Mouse (Mus musculus) intestine, postnatal 0 days (tissue): ENCODE results near the gene Gm13276. TPM values are rescaled to one million over a fixed set of nuclear protein-coding genes. Genes with fewer than 3 reads are reported as not detected.
"Not testable (repeated sequence)": the region's sequence is repeated elsewhere in the genome, so short reads cannot be mapped to it uniquely, and the experiment has no call there.

Experiments
- ATAC-seq: fragments of 200-750 bp; cut with Nextera tagmentation; 2 replicates; pipeline ENCODE4 v1.8.0; 2017; ENCODE audit warnings: mild to moderate bottlenecking, moderate TSS enrichment, moderate library complexity
- H3K27ac ChIP-seq: fragments of 300-500 bp; sonication (generic); 2 replicates; pipeline ENCODE4 v1.5.1; 2014; ENCODE audit warnings: mild to moderate bottlenecking, low read depth, low read length, moderate library complexity
- H3K27me3 ChIP-seq: fragments of 300-500 bp; sonication (generic); replicated peaks from 2 replicates; pipeline ENCODE4 v1.6.1; 2014; ENCODE audit warnings: low read length, mixed read lengths; ENCODE audit not compliant: control insufficient read depth, insufficient read depth
- H3K36me3 ChIP-seq: fragments of 300-500 bp; sonication (generic); 2 replicates; pipeline ENCODE4 v1.6.1; 2014; ENCODE audit warnings: mild to moderate bottlenecking, moderate library complexity; ENCODE audit not compliant: control insufficient read depth, insufficient read depth
- H3K4me1 ChIP-seq: fragments of 300-500 bp; sonication (generic); replicated peaks from 2 replicates; pipeline ENCODE4 v1.6.1; 2014; ENCODE audit warnings: antibody characterized with exemption, low read length, mixed read lengths; ENCODE audit not compliant: control insufficient read depth, insufficient read depth
- H3K4me2 ChIP-seq: fragments of 300-500 bp; sonication (generic); replicated peaks from 2 replicates; pipeline ENCODE4 v1.6.1; 2014; ENCODE audit warnings: low read depth, mild to moderate bottlenecking, moderate library complexity
- H3K4me3 ChIP-seq: fragments of 300-500 bp; sonication (generic); 2 replicates; pipeline ENCODE4 v1.5.1; 2014; ENCODE audit warnings: low read depth, low read length
- H3K9ac ChIP-seq: fragments of 300-500 bp; sonication (generic); 2 replicates; pipeline ENCODE4 v1.6.1; 2014; ENCODE audit warnings: mild to moderate bottlenecking, low read depth, low read length
- H3K9me3 ChIP-seq: fragments of 300-500 bp; sonication (generic); 2 replicates; pipeline ENCODE4 v1.6.1; 2016; ENCODE audit warnings: mixed run types; ENCODE audit not compliant: control insufficient read depth
- CTCF ChIP-seq: sonication (generic); IDR thresholded peaks from 2 replicates; pipeline ENCODE4 v1.5.1; 2016; ENCODE audit warnings: low read depth, mild to moderate bottlenecking, control low read depth, antibody characterized with exemption, moderate library complexity
- WGBS: fragments of 180-500 bp; shearing (Covaris S2); extraction: QIAGEN DNeasy Blood & Tissue Kit; methylation state at CpG from one replicate; pipeline ENCODE4 v1.1.7; 2014; 5-methylcytosine and 5-hydroxymethylcytosine counted together
- polyA plus RNA-seq: library from polyadenylated mRNA; unstranded; fragments of >200 nt; fragmentation: Nextera tagmentation; extraction: Ambion mirVana; gene quantifications from 2 replicates; pipeline ENCODE4 v1.2.1, GENCODE M21; 2015

Gene Gm13276
- polyA plus RNA-seq, 1 experiment from 2014 or later: not detected

DNA sequence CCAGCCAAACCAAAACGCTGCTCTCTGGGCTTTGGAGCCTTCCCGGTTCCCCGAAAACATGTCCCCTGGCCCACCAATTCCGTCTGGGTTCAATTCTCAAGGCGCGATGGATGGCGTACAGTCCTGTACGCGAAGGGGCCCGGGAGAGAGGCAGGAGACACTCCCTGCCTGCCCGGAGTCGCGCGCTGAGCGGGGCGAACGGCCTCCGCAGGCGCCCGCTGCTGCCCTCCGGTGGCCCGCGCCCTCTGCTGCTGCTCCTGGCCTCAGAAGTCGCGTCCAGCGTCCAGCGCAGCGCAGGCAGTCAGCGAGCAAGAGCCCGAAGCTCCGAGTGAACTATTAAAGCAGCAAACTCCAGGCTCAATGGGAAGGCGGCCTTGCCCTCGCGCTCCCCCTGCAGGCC is 20.3 kb downstream of the Gm13276 start:
- not testable (repeated sequence) for H3K4me3 ChIP-seq, H3K4me2 ChIP-seq, H3K9me3 ChIP-seq, H3K9ac ChIP-seq, H3K36me3 ChIP-seq, ATAC-seq, H3K27ac ChIP-seq, H3K27me3 ChIP-seq, H3K4me1 ChIP-seq
- peak; percentile 53 for TF ChIP-seq CTCF
- no CpG with 5 or more reads among the region's 34 CpGs for WGBS

- 52% methylated on average over 3 of the region's 3 CpGs for WGBS
Measured at GRCm38 (mm10) chr4:88815928-88816327, 30.4 kb downstream of the Gm13276 start, which contains the start of gene Ifna7. Gene Ifna7 (plus strand): TSS chr4:88816228.

GRCm38 (mm10) chr4:88819659-88820058 is 34.1 kb downstream of the Gm13276 start, which contains the start of gene Ifna11:
Gene Ifna11 (plus strand): TSS chr4:88819959.
- no peak for ATAC-seq
- H3K27ac ChIP-seq: no peak within 1 kb of the TSS
- no peak within 1 kb of the TSS for H3K4me3 ChIP-seq
- TF ChIP-seq CTCF: no peak
- 70% methylated on average over 1 of the region's 1 CpGs for WGBS
- H3K27me3 ChIP-seq: no peaks in the 10 kb centered on the region
- no peaks in the 10 kb centered on the region for H3K4me1 ChIP-seq
- H3K4me2 ChIP-seq: no peak within 1 kb of the TSS
- H3K9me3 ChIP-seq: no peaks in the 10 kb centered on the region
- no peak within 1 kb of the TSS for H3K9ac ChIP-seq
- no peaks in the 10 kb centered on the region for H3K36me3 ChIP-seq

More at GRCm38 (mm10) chr4:88815928-88816327, 30.4 kb downstream of the Gm13276 start, which contains the start of gene Ifna7:
- Histone ChIP-seq H3K27ac (no peak within 1 kb of the TSS), H3K4me3 (no peak within 1 kb of the TSS), H3K4me1 (no peaks in the 10 kb centered on the region), H3K36me3 (no peaks in the 10 kb centered on the region), H3K9me3 (no peaks in the 10 kb centered on the region), H3K4me2 (no peak within 1 kb of the TSS), H3K9ac (no peak within 1 kb of the TSS), H3K27me3 (no peaks in the 10 kb centered on the region)
- TF ChIP-seq CTCF: no peak
- ATAC-seq: no peak

DNA sequence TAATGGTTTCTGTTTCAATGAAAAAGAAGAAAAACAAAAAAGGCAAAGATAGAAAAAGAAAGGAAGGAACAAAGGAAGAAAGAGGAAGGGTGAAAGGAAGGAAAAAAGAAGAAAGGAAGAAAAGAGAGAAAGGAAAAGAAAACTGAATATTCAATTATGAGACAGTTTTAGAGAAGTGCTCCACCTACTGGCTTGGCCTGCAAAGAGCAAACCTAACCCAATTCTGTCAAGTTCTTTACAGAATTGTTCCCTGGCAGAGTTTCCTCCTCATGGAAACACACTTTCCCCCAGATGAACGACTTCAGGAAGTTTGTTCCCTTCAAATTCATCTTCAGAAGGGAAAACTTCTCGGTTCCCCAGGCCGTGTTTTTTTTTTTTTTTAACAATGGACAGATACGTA is 37.5 kb downstream of the Gm13276 start:
- Histone ChIP-seq H3K9me3 (no peaks in the 10 kb centered on the region), H3K9ac (no peak overlapping the region), H3K27ac (no peak overlapping the region), H3K4me1 (no peaks in the 10 kb centered on the region), H3K4me2 (no peak overlapping the region), H3K27me3 (no peaks in the 10 kb centered on the region), H3K36me3 (no peaks in the 10 kb centered on the region), H3K4me3 (no peak overlapping the region)
- 24% methylated on average over 4 of the region's 4 CpGs for WGBS
- TF ChIP-seq CTCF: peak; percentile 62
- ATAC-seq: no peak

DNA sequence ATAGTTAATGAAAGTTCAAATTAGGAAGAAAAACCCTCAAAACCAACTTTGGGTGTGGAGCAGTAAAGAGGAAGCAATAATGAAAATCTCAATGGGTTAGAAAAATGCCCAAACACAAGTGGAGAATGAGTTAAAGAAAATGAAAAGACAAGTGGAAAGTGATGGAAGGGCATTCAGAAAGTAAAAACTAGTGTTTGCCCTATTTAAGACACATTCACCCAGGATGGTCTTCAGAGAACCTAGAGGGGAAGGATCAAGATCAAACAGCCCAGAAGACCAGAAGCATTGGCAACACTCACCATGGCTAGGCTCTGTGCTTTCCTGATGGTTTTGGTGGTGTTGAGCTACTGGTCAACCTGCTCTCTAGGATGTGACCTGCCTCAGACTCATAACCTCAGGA is 41.6 kb downstream of the Gm13276 start, which contains the start of gene Ifna6:
Gene Ifna6 (plus strand): TSS at position 301 of the 400 bp plus-strand sequence.
- not testable (repeated sequence) for ATAC-seq, H3K9me3 ChIP-seq

DNA sequence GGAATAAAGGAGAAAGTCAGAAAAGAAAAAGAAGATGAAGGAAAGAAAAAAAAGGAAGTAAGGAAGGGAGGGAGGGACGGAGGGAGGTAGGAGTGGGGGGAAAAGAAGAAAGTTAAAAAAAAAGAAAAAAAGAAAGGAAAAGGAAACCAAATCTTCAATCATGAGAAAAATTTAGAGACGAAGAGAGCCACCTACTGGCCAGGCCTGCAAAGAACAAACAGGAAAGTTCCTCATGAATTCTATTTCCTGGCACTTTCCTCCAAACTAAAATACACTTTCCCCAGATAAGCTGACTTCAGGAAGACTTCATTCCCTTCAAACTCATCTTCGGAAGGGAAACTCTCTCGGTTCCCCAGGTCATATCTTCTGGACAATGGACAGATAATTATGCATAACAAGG is 45.0 kb downstream of the Gm13276 start:
- H3K27me3 ChIP-seq: no peaks in the 10 kb centered on the region
- ATAC-seq: no peak
- no peak overlapping the region for H3K27ac ChIP-seq
- H3K9ac ChIP-seq: no peak overlapping the region
- no peak overlapping the region for H3K4me2 ChIP-seq
- WGBS: 34% methylated on average over 4 of the region's 4 CpGs
- peak; percentile 58 for TF ChIP-seq CTCF
- no peak overlapping the region for H3K4me3 ChIP-seq
- no peaks in the 10 kb centered on the region for H3K36me3 ChIP-seq
- H3K4me1 ChIP-seq: no peaks in the 10 kb centered on the region
- H3K9me3 ChIP-seq: no peaks in the 10 kb centered on the region

More for the DNA sequence above, 41.6 kb downstream of the Gm13276 start, which contains the start of gene Ifna6:
- not testable (repeated sequence) for H3K27ac ChIP-seq, H3K4me3 ChIP-seq, H3K27me3 ChIP-seq, H3K36me3 ChIP-seq, H3K4me2 ChIP-seq, H3K4me1 ChIP-seq, H3K9ac ChIP-seq

GRCm38 (mm10) chr4:88835225-88835624 is 49.7 kb downstream of the Gm13276 start, which contains the start of gene Ifna5:
Gene Ifna5 (plus strand): TSS chr4:88835525.
- not testable (repeated sequence) for H3K27me3 ChIP-seq, ATAC-seq
- 67% methylated on average over 1 of the region's 1 CpGs for WGBS

More at GRCm38 (mm10) chr4:88835225-88835624, 49.7 kb downstream of the Gm13276 start, which contains the start of gene Ifna5:
- not testable (repeated sequence) for H3K4me1 ChIP-seq, H3K4me2 ChIP-seq, H3K4me3 ChIP-seq, H3K9ac ChIP-seq, H3K9me3 ChIP-seq, H3K27ac ChIP-seq, H3K36me3 ChIP-seq

Other genes with a start within 250 kb of the Gm13276 start
- gene Ifna15, start 227.5 kb upstream of the Gm13276 start, polyA plus RNA-seq: not detected in 2 replicates
- not detected in 2 replicates for gene Ifna14, start 213.9 kb upstream of the Gm13276 start, polyA plus RNA-seq
- gene Ifna9, start 193.3 kb upstream of the Gm13276 start, polyA plus RNA-seq: not detected in 2 replicates
- gene Ifna12, start 182.3 kb upstream of the Gm13276 start, polyA plus RNA-seq: not detected in 2 replicates
- not detected in 2 replicates for gene C87499, start 151.3 kb upstream of the Gm13276 start, polyA plus RNA-seq
- gene Ifna13, start 141.2 kb upstream of the Gm13276 start, polyA plus RNA-seq: not detected in 2 replicates
- gene Ifna16, start 108.8 kb upstream of the Gm13276 start, polyA plus RNA-seq: not detected in 2 replicates
- not detected in 2 replicates for gene Ifna2, start 101.8 kb upstream of the Gm13276 start, polyA plus RNA-seq
- gene Ifnab, start 94.3 kb upstream of the Gm13276 start, polyA plus RNA-seq: not detected in 2 replicates
- gene Gm26566, start 63.9 kb upstream of the Gm13276 start, polyA plus RNA-seq: 0.16 and 0.43 TPM in 2 replicates
- 40.5 and 42.5 TPM in 2 replicates for gene Klhl9, start 63.2 kb upstream of the Gm13276 start, polyA plus RNA-seq
- gene Gm13271, start 30.8 kb upstream of the Gm13276 start, polyA plus RNA-seq: not detected in 2 replicates
- gene Gm13283, start 25.6 kb upstream of the Gm13276 start, polyA plus RNA-seq: 0.20 TPM in 1 of 2 replicates, not detected in the other
- gene Gm13290, start 11.9 kb upstream of the Gm13276 start, polyA plus RNA-seq: 0.13 TPM in 1 of 2 replicates, not detected in the other
- gene Gm13289, start 8.8 kb upstream of the Gm13276 start, polyA plus RNA-seq: not detected in 2 replicates
- not detected in 2 replicates for gene Gm13272, start 5.9 kb upstream of the Gm13276 start, polyA plus RNA-seq
- 0.18 TPM in 1 of 2 replicates, not detected in the other for gene Ifnz, start 3.6 kb upstream of the Gm13276 start, polyA plus RNA-seq
- gene Gm13277, start 2.9 kb downstream of the Gm13276 start, polyA plus RNA-seq: not detected in 2 replicates
- not detected in 2 replicates for gene Gm13278, start 5.8 kb downstream of the Gm13276 start, polyA plus RNA-seq
- not detected in 2 replicates for gene Gm13275, start 8.8 kb downstream of the Gm13276 start, polyA plus RNA-seq
- not detected in 2 replicates for gene Gm13279, start 11.7 kb downstream of the Gm13276 start, polyA plus RNA-seq
- 0.37 and 0.42 TPM in 2 replicates for gene Gm13285, start 14.0 kb downstream of the Gm13276 start, polyA plus RNA-seq
- not detected in 2 replicates for gene Gm13287, start 17.5 kb downstream of the Gm13276 start, polyA plus RNA-seq
- gene Gm13288, start 19.8 kb downstream of the Gm13276 start, polyA plus RNA-seq: not detected in 2 replicates
- not detected in 2 replicates for gene Ifna7, start 30.5 kb downstream of the Gm13276 start, polyA plus RNA-seq
- gene Ifna11, start 34.2 kb downstream of the Gm13276 start, polyA plus RNA-seq: not detected in 2 replicates
- gene Ifna6, start 41.7 kb downstream of the Gm13276 start, polyA plus RNA-seq: not detected in 2 replicates
- gene Ifna5, start 49.8 kb downstream of the Gm13276 start, polyA plus RNA-seq: not detected in 2 replicates
- gene Ifna4, start 56.2 kb downstream of the Gm13276 start, polyA plus RNA-seq: not detected in 2 replicates
- gene Ifna1, start 64.4 kb downstream of the Gm13276 start, polyA plus RNA-seq: not detected in 2 replicates
- gene Ifne, start 94.5 kb downstream of the Gm13276 start, polyA plus RNA-seq: not detected in 2 replicates